Mouse (Mus musculus): ENCODE results near the gene Spsb1. TPM values are rescaled to one million over a fixed set of nuclear protein-coding genes. Genes with fewer than 3 reads are reported as not detected.

The Spsb1 gene
- polyA plus RNA-seq, 1 experiment from 2014 or later: 24.6 TPM

DNA sequence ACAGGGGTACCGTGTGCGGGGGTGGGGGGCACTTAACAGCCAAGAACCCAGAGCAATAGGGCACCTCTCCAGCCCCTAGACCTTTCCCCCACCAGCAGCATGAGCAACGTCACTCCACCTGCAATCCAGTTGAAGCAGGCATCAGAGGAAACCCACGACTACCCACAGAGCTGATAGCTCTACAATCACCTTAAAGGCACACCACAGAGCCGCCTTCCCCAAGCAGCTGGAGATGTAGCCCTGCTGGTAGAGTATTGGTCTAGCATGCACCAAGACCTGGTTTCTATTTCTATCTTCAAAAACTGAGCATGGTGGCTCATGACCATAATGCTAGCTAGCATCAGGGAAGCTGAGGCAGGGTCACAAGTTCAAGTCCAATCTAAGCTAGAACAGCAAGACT lies 7.4 kb downstream of the Spsb1 start:
- no peak overlapping the region for H3K4me3 ChIP-seq
- no peaks in the 10 kb centered on the region for H3K9me3 ChIP-seq
- no peaks in the 10 kb centered on the region; the same call in 1 of the 2 replicates for H3K27me3 ChIP-seq
- no peak overlapping the region for H3K9ac ChIP-seq
- H3K4me1 ChIP-seq: peaks cover 89% of the 10 kb centered on the region
- H3K27ac ChIP-seq: no peak overlapping the region
- H3K36me3 ChIP-seq: no peaks in the 10 kb centered on the region
- H3K4me2 ChIP-seq: no peak overlapping the region
- WGBS: 82% methylated on average over 5 of the region's 5 CpGs
- no peak for ATAC-seq (ENCODE audit: insufficient number of reproducible peaks, low FRiP score, low TSS enrichment, low read depth)

DNA sequence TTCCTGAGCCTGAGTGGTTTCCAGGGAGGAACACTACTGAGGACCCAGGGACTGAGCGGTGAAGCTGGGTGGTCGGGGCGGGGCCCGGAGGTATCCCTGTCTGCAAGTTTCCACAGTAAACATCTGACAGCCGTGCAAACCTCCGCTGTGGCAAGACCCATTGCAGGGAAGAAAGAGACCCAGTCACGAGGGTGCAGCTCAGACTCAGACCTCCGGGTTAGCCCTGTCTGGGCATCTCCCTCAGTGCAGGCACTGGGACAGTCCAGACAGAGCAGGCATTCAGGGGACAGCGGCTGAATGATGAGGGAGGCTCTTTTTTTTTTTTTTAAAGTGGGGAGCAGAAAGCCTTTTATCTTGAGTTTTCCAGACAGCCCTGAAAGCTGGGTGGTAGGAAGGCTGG lies 9.6 kb downstream of the Spsb1 start:
- ATAC-seq (ENCODE audit: insufficient number of reproducible peaks, low FRiP score, low TSS enrichment, low read depth): no peak; the same call in 1 of the 2 replicates
- peaks cover 96% of the 10 kb centered on the region for H3K4me1 ChIP-seq
- no peaks in the 10 kb centered on the region for H3K9me3 ChIP-seq

DNA sequence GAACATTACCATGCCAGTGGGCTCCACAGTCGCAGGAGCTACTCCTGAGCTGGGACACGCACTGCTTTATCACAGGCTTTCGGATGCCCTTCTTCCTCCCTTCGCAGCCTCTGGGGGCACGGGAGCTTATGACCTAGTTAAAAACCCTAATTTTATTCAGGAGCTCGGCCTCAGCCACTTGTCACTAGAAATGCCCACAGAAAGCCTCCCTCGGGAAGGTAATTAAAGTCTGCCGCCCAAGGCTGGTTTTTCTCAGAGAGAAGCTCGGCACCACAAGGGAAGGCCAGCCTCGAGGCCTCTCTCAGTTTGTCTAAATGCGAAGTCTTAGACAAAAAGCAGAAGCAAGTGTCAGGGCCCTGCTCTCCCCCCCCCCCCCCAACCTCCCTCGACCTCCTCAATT lies 10.6 kb downstream of the Spsb1 start:
- Histone ChIP-seq H3K27me3 (no peaks in the 10 kb centered on the region; the same call in 1 of the 2 replicates), H3K9ac (no peak overlapping the region), H3K4me3 (no peak overlapping the region), H3K9me3 (no peaks in the 10 kb centered on the region), H3K4me2 (no peak overlapping the region), H3K4me1 (peaks cover 95% of the 10 kb centered on the region), H3K36me3 (no peaks in the 10 kb centered on the region), H3K27ac (peak overlapping the region; percentile 30; the same call in 1 of the 2 replicates)
- WGBS: 38% methylated on average over 12 of the region's 12 CpGs
- ATAC-seq (ENCODE audit: insufficient number of reproducible peaks, low FRiP score, low TSS enrichment, low read depth): no peak

More for the DNA sequence above, 9.6 kb downstream of the Spsb1 start:
- 36% methylated on average over 9 of the region's 9 CpGs for WGBS
- Histone ChIP-seq H3K36me3 (no peaks in the 10 kb centered on the region), H3K27ac (0 out of 2 replicates have a peak overlapping the region, but pooled peaks have one; percentile 30), H3K9ac (no peak overlapping the region), H3K27me3 (no peaks in the 10 kb centered on the region; the same call in 1 of the 2 replicates), H3K4me3 (no peak overlapping the region), H3K4me2 (no peak overlapping the region)

DNA sequence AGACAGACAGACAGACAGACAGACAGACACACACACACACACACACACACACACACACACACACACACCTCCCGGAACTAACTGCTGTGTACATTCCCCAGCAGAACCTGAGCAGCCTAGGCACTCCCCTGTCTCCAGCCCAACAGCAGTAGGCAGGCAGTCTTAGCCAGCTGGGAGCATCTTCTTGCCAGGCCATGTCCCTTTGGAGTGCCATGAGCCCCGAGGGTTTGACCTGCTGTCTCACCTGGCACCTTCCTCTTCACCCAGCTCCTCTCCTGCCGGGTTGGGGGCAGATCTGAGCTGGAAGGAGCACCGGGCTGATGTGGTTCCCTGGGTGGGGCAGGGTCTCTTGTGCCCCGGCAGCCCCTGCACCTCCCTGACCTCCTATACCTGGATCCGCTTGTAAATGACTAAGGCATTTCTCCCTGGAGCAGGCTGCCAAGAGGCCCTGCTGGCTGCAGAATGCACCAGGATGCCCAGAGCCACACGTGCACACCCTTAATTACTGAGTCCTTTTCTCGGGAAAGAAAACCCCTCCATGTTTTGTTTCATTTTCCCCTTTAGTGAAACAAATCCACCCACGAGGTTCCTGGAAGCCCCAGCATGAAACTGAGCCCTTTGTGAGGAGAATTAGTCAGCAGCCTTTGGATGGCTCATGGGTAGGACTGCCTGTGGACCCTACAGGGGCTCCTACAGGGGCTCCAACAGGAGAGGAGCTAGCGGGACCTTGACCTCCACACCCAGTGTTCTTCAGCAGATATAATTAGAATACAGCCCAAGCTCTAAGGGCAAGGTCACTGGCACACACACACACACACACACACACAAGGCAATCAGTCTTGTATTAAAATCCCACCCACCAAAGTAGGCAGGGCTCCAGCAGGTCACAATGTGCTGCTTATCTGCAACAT lies 11.8 kb downstream of the Spsb1 start:
- no peak for ATAC-seq (ENCODE audit: insufficient number of reproducible peaks, low FRiP score, low TSS enrichment, low read depth)
- H3K27ac ChIP-seq: no peak overlapping the region
- H3K4me1 ChIP-seq: peaks cover 94% of the 10 kb centered on the region
- no peaks in the 10 kb centered on the region for H3K9me3 ChIP-seq
- 31% methylated on average over 10 of the region's 10 CpGs for WGBS
- H3K36me3 ChIP-seq: no peaks in the 10 kb centered on the region
- H3K4me2 ChIP-seq: no peak overlapping the region
- no peaks in the 10 kb centered on the region; the same call in 1 of the 2 replicates for H3K27me3 ChIP-seq
- no peak overlapping the region for H3K4me3 ChIP-seq
- no peak overlapping the region for H3K9ac ChIP-seq

DNA sequence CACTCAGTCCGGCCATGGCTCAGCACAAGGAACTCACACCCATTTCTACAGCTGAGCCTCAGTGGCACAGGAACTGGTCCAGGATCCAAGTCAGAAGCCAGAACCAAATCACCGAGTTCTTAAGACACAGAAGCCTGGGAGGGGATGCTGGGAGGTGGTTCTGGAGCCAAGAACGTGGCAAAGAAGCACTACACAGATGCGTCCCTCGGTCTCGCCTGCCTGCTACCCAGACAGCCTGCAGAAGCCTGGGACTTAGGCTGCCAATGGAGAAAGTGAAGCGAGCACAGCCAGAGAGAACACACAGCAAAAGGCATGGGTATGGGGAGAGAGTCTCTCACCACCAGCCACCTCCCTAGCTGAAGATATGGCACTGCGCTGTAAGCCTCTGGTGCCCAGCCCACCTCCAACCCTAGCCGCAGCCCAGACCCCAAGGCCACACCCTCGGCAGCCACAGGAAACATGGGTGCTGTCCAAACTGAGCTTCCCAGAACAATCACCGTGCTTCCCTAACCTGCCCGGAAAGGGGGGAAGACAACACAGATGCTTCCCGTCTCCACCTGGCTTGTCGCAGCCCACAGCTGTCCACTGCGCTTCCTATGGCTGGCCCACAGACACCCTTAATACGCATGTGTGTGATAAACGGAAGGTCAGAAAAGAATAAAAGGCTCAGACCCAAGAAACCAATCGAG lies 13.6 kb downstream of the Spsb1 start:
- H3K36me3 ChIP-seq: no peaks in the 10 kb centered on the region
- no peak for ATAC-seq (ENCODE audit: insufficient number of reproducible peaks, low FRiP score, low TSS enrichment, low read depth)
- no peak overlapping the region for H3K4me2 ChIP-seq
- H3K9me3 ChIP-seq: no peaks in the 10 kb centered on the region
- no peak overlapping the region for H3K27ac ChIP-seq
- H3K27me3 ChIP-seq: no peaks in the 10 kb centered on the region
- no peak overlapping the region for H3K9ac ChIP-seq
- WGBS: 73% methylated on average over 18 of the region's 18 CpGs
- peaks cover 86% of the 10 kb centered on the region for H3K4me1 ChIP-seq
- H3K4me3 ChIP-seq: no peak overlapping the region

DNA sequence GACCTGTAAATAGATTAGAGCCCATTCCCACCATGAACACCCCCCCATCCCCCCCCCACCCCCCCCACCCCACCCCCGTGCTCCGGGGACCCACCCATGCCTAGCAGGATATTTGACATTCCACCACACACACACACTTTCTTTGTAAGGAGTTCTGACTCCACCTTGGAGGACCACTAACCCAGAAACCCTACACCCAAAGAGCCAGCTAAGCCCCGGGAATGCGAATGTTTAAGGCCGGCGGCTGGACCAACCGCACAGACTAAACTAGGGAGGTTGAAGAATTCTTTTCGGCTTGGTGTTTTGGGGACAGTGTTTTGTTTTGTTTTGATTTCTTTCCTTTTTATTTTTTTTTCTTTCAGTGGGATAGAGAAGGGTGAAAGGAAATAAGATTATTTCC lies 16.1 kb downstream of the Spsb1 start:
- Histone ChIP-seq H3K4me3 (no peak overlapping the region), H3K4me1 (peaks cover 61% of the 10 kb centered on the region), H3K36me3 (no peaks in the 10 kb centered on the region), H3K27ac (no peak overlapping the region), H3K27me3 (no peaks in the 10 kb centered on the region), H3K4me2 (no peak overlapping the region), H3K9me3 (no peaks in the 10 kb centered on the region), H3K9ac (no peak overlapping the region; the same call in 1 of the 2 replicates)
- ATAC-seq (ENCODE audit: insufficient number of reproducible peaks, low FRiP score, low TSS enrichment, low read depth): peak; percentile 15; the same call in 1 of the 2 replicates
- 20% methylated on average over 8 of the region's 8 CpGs for WGBS

DNA sequence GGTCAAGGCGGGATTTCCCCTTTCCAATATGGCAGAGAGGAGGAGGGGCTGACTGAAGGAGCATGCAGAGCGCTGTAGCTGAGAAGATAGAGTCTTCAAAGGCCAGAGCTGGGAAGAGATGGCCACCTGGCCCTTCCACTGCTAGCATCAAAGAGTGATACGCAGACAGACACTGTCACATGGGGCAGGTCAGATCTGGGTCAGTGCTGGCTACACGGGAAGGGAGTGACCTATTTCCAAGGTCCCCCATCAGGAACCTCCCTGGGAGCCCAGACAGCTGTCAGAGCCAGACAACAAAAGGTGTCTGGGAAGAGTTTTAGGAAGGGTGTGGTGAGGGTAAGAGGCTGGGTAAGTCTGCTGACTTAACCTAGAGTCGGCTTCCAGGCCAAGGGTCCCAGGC lies 17.9 kb downstream of the Spsb1 start:
- WGBS: 53% methylated on average over 5 of the region's 5 CpGs
- H3K4me1 ChIP-seq: peaks cover 43% of the 10 kb centered on the region

DNA sequence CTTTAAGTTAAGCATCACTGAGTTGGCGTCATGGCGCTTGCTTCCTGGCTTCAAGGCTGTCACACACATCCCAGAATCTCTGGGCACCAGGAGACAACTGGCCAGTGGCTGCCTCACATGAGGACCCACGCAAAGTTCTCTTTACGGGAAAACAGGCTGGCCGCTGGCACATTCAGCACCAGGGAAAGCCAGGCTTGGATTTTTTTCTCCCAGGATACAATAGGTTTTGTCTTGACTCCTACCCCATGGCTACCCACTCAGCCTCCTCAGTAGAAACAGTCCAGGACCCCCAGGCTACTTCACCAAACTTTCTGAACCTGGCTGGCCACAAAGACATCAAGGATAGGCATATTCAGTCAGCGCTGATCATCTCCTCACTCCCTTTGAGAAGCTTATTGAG lies 19.4 kb downstream of the Spsb1 start:
- no peaks in the 10 kb centered on the region for H3K9me3 ChIP-seq
- no peak overlapping the region for H3K4me3 ChIP-seq
- H3K36me3 ChIP-seq: no peaks in the 10 kb centered on the region
- peaks cover 31% of the 10 kb centered on the region for H3K4me1 ChIP-seq
- no peak for ATAC-seq (ENCODE audit: insufficient number of reproducible peaks, low FRiP score, low TSS enrichment, low read depth)
- no peak overlapping the region for H3K9ac ChIP-seq
- WGBS: 80% methylated on average over 6 of the region's 6 CpGs
- H3K27ac ChIP-seq: no peak overlapping the region
- H3K27me3 ChIP-seq: no peaks in the 10 kb centered on the region
- no peak overlapping the region for H3K4me2 ChIP-seq

More for the DNA sequence above, 17.9 kb downstream of the Spsb1 start:
- Histone ChIP-seq H3K9ac (no peak overlapping the region), H3K27me3 (no peaks in the 10 kb centered on the region), H3K4me2 (no peak overlapping the region), H3K9me3 (no peaks in the 10 kb centered on the region), H3K4me3 (no peak overlapping the region), H3K36me3 (no peaks in the 10 kb centered on the region), H3K27ac (no peak overlapping the region)
- ATAC-seq (ENCODE audit: insufficient number of reproducible peaks, low FRiP score, low TSS enrichment, low read depth): no peak

DNA sequence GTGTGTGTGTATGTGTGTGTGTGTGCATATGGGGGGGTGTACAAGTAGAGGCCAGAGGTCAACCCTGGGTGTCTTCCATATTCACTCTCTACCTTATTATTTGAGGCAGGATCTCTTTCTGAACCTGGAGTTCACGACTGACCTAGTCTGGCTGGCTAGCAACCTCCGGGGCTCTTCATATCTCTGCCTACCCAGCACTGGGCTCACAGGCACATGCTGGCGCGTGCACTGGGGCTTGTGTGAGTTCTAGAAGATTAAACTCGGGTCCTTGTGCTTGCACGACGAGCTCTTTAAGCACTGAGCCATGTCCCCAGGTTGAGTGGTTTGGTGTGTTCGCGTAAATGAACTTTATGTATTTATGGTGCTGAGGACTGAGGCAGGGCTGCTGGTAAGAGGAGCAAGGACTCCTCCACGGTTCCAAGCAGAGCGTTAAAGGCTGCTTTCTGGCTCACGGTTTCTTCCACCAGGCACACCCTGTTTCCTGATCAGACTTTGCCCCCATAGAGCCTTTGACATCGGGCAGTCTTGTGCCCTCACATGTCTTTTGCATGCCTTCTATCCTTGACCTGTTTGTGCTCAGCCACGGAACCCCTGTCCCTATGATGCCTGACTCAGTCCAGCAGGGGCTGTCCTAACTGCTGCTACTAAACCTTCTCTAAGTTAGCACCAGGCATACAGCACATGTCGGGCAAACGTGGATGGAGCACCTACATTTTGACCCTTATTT lies 21.2 kb downstream of the Spsb1 start:
- 84% methylated on average over 16 of the region's 16 CpGs for WGBS
- Histone ChIP-seq H3K9me3 (no peaks in the 10 kb centered on the region), H3K27me3 (no peaks in the 10 kb centered on the region), H3K9ac (no peak overlapping the region), H3K4me3 (no peak overlapping the region), H3K27ac (no peak overlapping the region), H3K4me2 (no peak overlapping the region), H3K4me1 (peaks cover 17% of the 10 kb centered on the region), H3K36me3 (no peaks in the 10 kb centered on the region)
- ATAC-seq (ENCODE audit: insufficient number of reproducible peaks, low FRiP score, low TSS enrichment, low read depth): no peak

DNA sequence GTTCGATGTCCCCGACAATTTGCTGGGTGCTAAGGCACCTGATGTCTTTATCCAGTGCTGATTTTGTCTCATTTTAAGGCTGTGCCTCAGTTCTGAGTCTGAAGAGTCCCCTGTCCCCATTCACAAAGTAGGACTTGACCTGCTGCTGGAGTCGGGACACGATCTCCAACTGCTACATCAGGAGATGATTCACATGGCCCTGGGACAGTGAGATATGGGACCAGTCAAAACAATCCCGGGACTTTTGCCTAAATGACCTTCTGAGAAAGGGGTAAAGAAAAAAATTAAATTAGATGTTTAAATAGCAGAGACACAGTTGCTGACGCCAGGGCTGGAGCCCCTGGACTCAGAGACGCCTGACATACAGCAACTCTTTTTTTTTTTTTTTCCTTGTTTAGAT lies 21.8 kb downstream of the Spsb1 start:
- Histone ChIP-seq H3K27ac (no peak overlapping the region), H3K9me3 (no peaks in the 10 kb centered on the region), H3K4me2 (no peak overlapping the region), H3K4me1 (peaks cover 11% of the 10 kb centered on the region), H3K27me3 (no peaks in the 10 kb centered on the region), H3K9ac (no peak overlapping the region), H3K4me3 (no peak overlapping the region), H3K36me3 (no peaks in the 10 kb centered on the region)
- WGBS: 90% methylated on average over 7 of the region's 7 CpGs
- no peak for ATAC-seq (ENCODE audit: insufficient number of reproducible peaks, low FRiP score, low TSS enrichment, low read depth)

DNA sequence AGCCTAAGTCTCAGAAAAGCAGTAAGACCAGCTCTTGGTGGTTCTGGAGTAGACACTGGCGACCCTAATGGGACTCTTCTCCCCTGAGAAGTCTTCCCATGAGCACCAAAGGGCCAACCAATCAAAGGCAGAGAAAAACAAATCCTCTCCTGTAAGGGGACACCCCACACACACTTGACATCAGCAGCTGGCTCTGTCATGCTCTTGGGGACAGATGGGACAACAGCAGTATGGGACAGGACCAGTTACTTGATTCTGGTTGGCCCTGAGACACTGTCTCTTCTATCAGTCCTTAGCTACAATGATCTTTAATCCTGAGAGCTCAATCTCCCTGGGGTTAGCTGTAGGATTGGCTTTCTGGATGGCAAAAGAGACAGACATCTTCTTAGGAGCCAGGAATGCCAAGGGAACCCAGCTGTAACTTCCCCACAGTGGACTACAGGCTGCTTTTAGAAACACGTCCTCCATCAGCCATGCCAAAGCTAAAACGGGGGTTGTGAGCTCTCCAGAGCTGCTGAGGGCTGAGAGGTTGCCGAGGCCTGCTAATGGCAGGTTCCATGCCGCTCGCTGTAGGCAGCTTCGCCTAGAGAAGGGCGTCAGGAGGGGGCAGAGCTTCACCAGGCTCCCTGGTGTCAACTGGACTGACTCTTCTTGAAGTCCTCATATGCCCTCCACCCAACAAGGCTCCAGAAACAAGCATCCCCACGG lies 22.6 kb downstream of the Spsb1 start:
- Histone ChIP-seq H3K9me3 (no peaks in the 10 kb centered on the region), H3K4me1 (peaks cover 8% of the 10 kb centered on the region), H3K4me2 (no peak overlapping the region), H3K36me3 (no peaks in the 10 kb centered on the region), H3K4me3 (no peak overlapping the region), H3K27ac (no peak overlapping the region), H3K27me3 (no peaks in the 10 kb centered on the region), H3K9ac (no peak overlapping the region)
- WGBS: 88% methylated on average over 9 of the region's 9 CpGs
- ATAC-seq (ENCODE audit: insufficient number of reproducible peaks, low FRiP score, low TSS enrichment, low read depth): no peak
